In the genomic region with DNA sequence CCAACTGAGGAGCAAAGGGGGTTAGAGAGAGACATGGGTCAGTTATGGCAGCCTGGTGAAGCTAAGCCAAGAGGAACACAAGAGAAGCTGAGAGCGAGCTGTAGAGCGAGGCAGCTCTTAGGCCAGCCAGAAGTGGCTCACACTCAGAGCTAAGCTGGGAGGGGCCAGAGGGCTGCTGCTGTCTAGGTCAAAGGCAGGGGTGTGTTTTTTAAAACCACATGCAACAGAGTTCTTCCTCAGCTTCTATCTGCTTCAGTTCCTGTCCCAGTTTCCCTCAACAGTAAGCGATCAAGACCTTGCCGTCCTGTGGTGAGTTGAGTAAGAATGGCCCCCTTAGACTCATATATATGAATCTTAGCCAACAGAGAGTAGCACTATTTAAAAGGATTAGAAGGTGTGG, we compare ENCODE assay signal across 22 mouse cellular contexts. TPM values are rescaled to one million over a fixed set of nuclear protein-coding genes. Genes with fewer than 3 reads are reported as not detected.
DNase-seq lines count a peak whose midpoint lies in the region; ATAC-seq lines count a peak whose summit lies in the region.
"Had no signal": no experiment of that assay in that cellular context is flagged by ENCODE, and none has a peak within 500 bp of the region (broad histone marks: within the 10 kb centered on the region; RNA-seq: fewer than 3 reads in every experiment).

No protein-coding gene starts in this region.

- no peak overlapping the region for H3K27ac ChIP-seq in kidney, embryonic 14.5 days (ENCODE audit: low read depth, low read length)
- no peak overlapping the region for H3K27ac ChIP-seq in embryonic facial prominence, embryonic 10.5 days (replicated peaks)
- H3K27ac ChIP-seq: hindbrain, embryonic 13.5 days; left cerebral cortex, adult 2 months; limb, embryonic 13.5 days; liver, embryonic 14.5 days; midbrain, embryonic 10.5 days; neural tube, embryonic 13.5 days had no signal

- H3K4me1 ChIP-seq in kidney, embryonic 14.5 days (ENCODE audit: control insufficient read depth, insufficient read depth, low read length), result no peaks in the 10 kb centered on the region
- H3K4me1 ChIP-seq in embryonic facial prominence, embryonic 10.5 days, result no peaks in the 10 kb centered on the region
- H3K4me1 ChIP-seq: hindbrain, embryonic 13.5 days; limb, embryonic 13.5 days; midbrain, embryonic 10.5 days; neural tube, embryonic 13.5 days had no signal

- H3K36me3 ChIP-seq in kidney, embryonic 14.5 days (ENCODE audit: control insufficient read depth, insufficient read depth, low read length), result peaks cover 66% of the 10 kb centered on the region
- peaks cover 88% of the 10 kb centered on the region for H3K36me3 ChIP-seq in embryonic facial prominence, embryonic 10.5 days (replicated peaks)

- H3K9me3 ChIP-seq in kidney, embryonic 14.5 days (ENCODE audit: control insufficient read depth, low read length), result no peaks in the 10 kb centered on the region
- no peaks in the 10 kb centered on the region for H3K9me3 ChIP-seq in embryonic facial prominence, embryonic 10.5 days
- H3K9me3 ChIP-seq: hindbrain, embryonic 13.5 days; limb, embryonic 13.5 days; neural tube, embryonic 13.5 days had no signal

- DNase-seq in lung, postnatal 25 days (ENCODE audit: low spot score), result peak; percentile 15
- DNase-seq in lung, postnatal 4 days, result no peak
- peak; percentile 68 for DNase-seq in adipocyte (ENCODE audit: low spot score)
- DNase-seq in thymus, adult 18-20 months, result peak; percentile 55 to 66
- DNase-seq in embryonic facial prominence, embryonic 10.5 days (ENCODE audit: low spot score), result no peak
- DNase-seq in adrenal gland, adult 18-20 months (ENCODE audit: low spot score in 2 of 2), result no peak
- DNase-seq: adrenal gland, postnatal 25 days; cerebellum, adult 2 months; gastrocnemius, postnatal 10 days; heart, postnatal 14 days; kidney, postnatal 14 days; right cerebral cortex, postnatal 25 days had no signal

- no peak overlapping the region for H3K4me3 ChIP-seq in kidney, embryonic 14.5 days (ENCODE audit: low read length)
- no peak overlapping the region for H3K4me3 ChIP-seq in embryonic facial prominence, embryonic 10.5 days
- H3K4me3 ChIP-seq: hindbrain, embryonic 13.5 days; left cerebral cortex, adult 2 months; limb, embryonic 13.5 days; midbrain, embryonic 10.5 days; neural tube, embryonic 13.5 days had no signal

- H3K27me3 ChIP-seq in kidney, embryonic 14.5 days (ENCODE audit: control insufficient read depth, insufficient read depth, low read length), result no peaks in the 10 kb centered on the region
- no peaks in the 10 kb centered on the region for H3K27me3 ChIP-seq in embryonic facial prominence, embryonic 10.5 days (replicated peaks; ENCODE audit: low read depth, poor library complexity, severe bottlenecking)
- H3K27me3 ChIP-seq: hindbrain, embryonic 13.5 days; limb, embryonic 13.5 days; neural tube, embryonic 13.5 days had no signal

- 96% methylated on average over 4 of the region's 4 CpGs for WGBS in kidney, embryonic 14.5 days
- WGBS in embryonic facial prominence, embryonic 10.5 days, result 97% methylated on average over 4 of the region's 4 CpGs

- ATAC-seq in kidney, embryonic 14.5 days (ENCODE audit: low FRiP score, low TSS enrichment), result no peak
- ATAC-seq: intestine, embryonic 16.5 days had no signal

- no peak overlapping the region for H3K9ac ChIP-seq in kidney, embryonic 14.5 days (ENCODE audit: low read depth, low read length)
- H3K9ac ChIP-seq: hindbrain, embryonic 13.5 days; limb, embryonic 13.5 days; liver, embryonic 14.5 days; neural tube, embryonic 13.5 days had no signal

- H3K4me2 ChIP-seq in kidney, embryonic 14.5 days (replicated peaks; ENCODE audit: low read depth, low read length), result no peak overlapping the region
- H3K4me2 ChIP-seq: hindbrain, embryonic 13.5 days; limb, embryonic 13.5 days; neural tube, embryonic 13.5 days had no signal

RNA-seq across cellular contexts. Expression of a gene that starts 27.0 kb away (rescaled TPM):
- 41.8 and 74.7 TPM in 2 replicates for polyA plus RNA-seq in kidney, embryonic 14.5 days (2014; fragmentation: Nextera tagmentation; extraction: Ambion mirVana)
- polyA plus RNA-seq in embryonic facial prominence, embryonic 10.5 days (2016; fragmentation: Nextera tagmentation; extraction: Ambion mirVana), result 73.2 and 74.3 TPM in 2 replicates
- 10 to 100 TPM; 28.7 to 34.2 TPM for total RNA-seq in adrenal gland, adult 18-20 months (2021)

RNA-seq across cellular contexts. Expression of a gene that starts 48.9 kb away (rescaled TPM):
- 1.1 and 1.4 TPM in 2 replicates for polyA plus RNA-seq in kidney, embryonic 14.5 days (2014; fragmentation: Nextera tagmentation; extraction: Ambion mirVana)
- polyA plus RNA-seq in embryonic facial prominence, embryonic 10.5 days (2016; fragmentation: Nextera tagmentation; extraction: Ambion mirVana), result 7.8 and 9.4 TPM in 2 replicates
- not detected for total RNA-seq in adrenal gland, adult 18-20 months (2021)
- total RNA-seq: heart, adult 8-10 months; heart, postnatal 14 days; MEL had no signal

Comparison
In these comparisons a context has a peak if more than half of its experiments do, and no peak if none do; other contexts are left out.
1. DNase-seq: peak in lung, postnatal 25 days (single experiment), adipocyte (single experiment) and thymus, adult 18-20 months (2 of 2); none in lung, postnatal 4 days (0 of 2), embryonic facial prominence, embryonic 10.5 days (single experiment) and adrenal gland, adult 18-20 months (0 of 2).